Mouse (Mus musculus) neural tube, embryonic 11.5 days (tissue): ENCODE results near the gene Olfr447. TPM values are rescaled to one million over a fixed set of nuclear protein-coding genes. Genes with fewer than 3 reads are reported as not detected.

Experiments
- polyA plus RNA-seq: library from polyadenylated mRNA; unstranded; fragments of >200 nt; fragmentation: Nextera tagmentation; extraction: Ambion mirVana; gene quantifications from 2 replicates; pipeline ENCODE4 v1.2.1, GENCODE M21; 2014

The Olfr447 gene
- polyA plus RNA-seq, 1 experiment from 2014 or later, result not detected

Other genes starting within 250 kb of the Olfr447 start
- 149 and 168 TPM in 2 replicates for gene Tcaf1, start 198.8 kb upstream of the Olfr447 start, polyA plus RNA-seq
- gene Olfr453, start 169.5 kb upstream of the Olfr447 start, polyA plus RNA-seq, result not detected in 2 replicates
- gene Olfr38, start 152.5 kb upstream of the Olfr447 start, polyA plus RNA-seq, result not detected in 2 replicates
- gene Olfr452, start 123.8 kb upstream of the Olfr447 start, polyA plus RNA-seq, result not detected in 2 replicates
- gene Olfr450, start 96.9 kb upstream of the Olfr447 start, polyA plus RNA-seq, result not detected in 2 replicates
- not detected in 2 replicates for gene Olfr449, start 74.5 kb upstream of the Olfr447 start, polyA plus RNA-seq
- not detected in 2 replicates for gene Olfr448, start 18.4 kb upstream of the Olfr447 start, polyA plus RNA-seq
- gene Olfr446, start 12.5 kb downstream of the Olfr447 start, polyA plus RNA-seq, result not detected in 2 replicates
- gene Olfr444, start 40.2 kb downstream of the Olfr447 start, polyA plus RNA-seq, result not detected in 2 replicates
- not detected in 2 replicates for gene Olfr441, start 197.5 kb downstream of the Olfr447 start, polyA plus RNA-seq
- gene Olfr237-ps1, start 237.7 kb downstream of the Olfr447 start, polyA plus RNA-seq, result not detected in 2 replicates